Comparison of ENCODE assay signal across 7 mouse cellular contexts in genomic region chr7:141476226-141476980, GRCm38 (mm10). TPM values are rescaled to one million over a fixed set of nuclear protein-coding genes. Genes with fewer than 3 reads are reported as not detected.
A peak's percentile ranks its signal among the peaks of the same experiment; 100 is the strongest.
DNase-seq lines count a peak whose midpoint lies in the region; ATAC-seq and TF ChIP-seq lines count a peak whose summit lies in the region.

No protein-coding gene starts in this region.

- peaks cover 54% of the 10 kb centered on the region for H3K36me3 ChIP-seq in G1E (replicated peaks)
- peaks cover 14% of the 10 kb centered on the region for H3K36me3 ChIP-seq in embryonic facial prominence, embryonic 12.5 days
- peaks cover 15% of the 10 kb centered on the region for H3K36me3 ChIP-seq in heart, embryonic 13.5 days
- H3K36me3 ChIP-seq in kidney, postnatal 0 days (ENCODE audit: insufficient read depth, low read length) = peaks cover 5% of the 10 kb centered on the region; the same call in 1 of the 2 replicates

- H3K4me3 ChIP-seq in G1E (ENCODE audit: low read depth, low read length) = peak overlapping the region; percentile 84
- H3K4me3 ChIP-seq in embryonic facial prominence, embryonic 12.5 days = peak overlapping the region; percentile 80
- peak overlapping the region; percentile 88 for H3K4me3 ChIP-seq in heart, embryonic 13.5 days
- H3K4me3 ChIP-seq in kidney, postnatal 0 days (replicated peaks; ENCODE audit: low read depth, low read length) = peak overlapping the region; percentile 77

- peak; percentile 66 for ATAC-seq in G1E (ENCODE audit: extremely low read depth, insufficient number of reproducible peaks, low FRiP score, poor library complexity, severe bottlenecking)
- peak; percentile 36 for ATAC-seq in embryonic facial prominence, embryonic 12.5 days (ENCODE audit: insufficient number of reproducible peaks, insufficient read depth, low FRiP score, low TSS enrichment)
- ATAC-seq in heart, embryonic 13.5 days (ENCODE audit: extremely low read depth, insufficient number of reproducible peaks, low FRiP score, low TSS enrichment) = peak; percentile 47
- peak; percentile 76 for ATAC-seq in kidney, postnatal 0 days (replicated peaks; ENCODE audit: low FRiP score, low read depth)

- TF ChIP-seq CTCF in G1E (IDR thresholded peaks at IDR 0.05; ENCODE audit: low read depth, low read length) = no peak
- TF ChIP-seq CTCF in kidney, postnatal 0 days (IDR thresholded peaks at IDR 0.05; ENCODE audit: low read depth) = peak; percentile 59

- H3K27ac ChIP-seq in embryonic facial prominence, embryonic 12.5 days = peak overlapping the region; percentile 85
- peak overlapping the region; percentile 98 for H3K27ac ChIP-seq in heart, embryonic 13.5 days (replicated peaks)
- peak overlapping the region; percentile 96 for H3K27ac ChIP-seq in kidney, postnatal 0 days

- peak; percentile 41 for DNase-seq in CD4-positive helper T cell, adult 2 months (ENCODE audit: low read depth, low spot score)
- peak; percentile 66 for DNase-seq in G1E (ENCODE audit: low spot score)
- DNase-seq in kidney, postnatal 0 days (ENCODE audit: low spot score) = peak; percentile 92
- DNase-seq in lung, postnatal 4 days = peak; percentile 91 to 93
- peak; percentile 47 to 67 for DNase-seq in spleen, postnatal 10 days (ENCODE audit: low spot score in 2 of 2)

- H3K4me2 ChIP-seq in embryonic facial prominence, embryonic 12.5 days (replicated peaks) = peak overlapping the region; percentile 81
- peak overlapping the region; percentile 95 for H3K4me2 ChIP-seq in heart, embryonic 13.5 days
- peak overlapping the region; percentile 97 for H3K4me2 ChIP-seq in kidney, postnatal 0 days (ENCODE audit: low read length)

- H3K27me3 ChIP-seq in G1E (ENCODE audit: insufficient read depth, low read length) = no peaks in the 10 kb centered on the region
- peaks cover 5% of the 10 kb centered on the region; the same call in 1 of the 2 replicates for H3K27me3 ChIP-seq in embryonic facial prominence, embryonic 12.5 days
- H3K27me3 ChIP-seq in heart, embryonic 13.5 days (replicated peaks) = no peaks in the 10 kb centered on the region
- no peaks in the 10 kb centered on the region for H3K27me3 ChIP-seq in kidney, postnatal 0 days (ENCODE audit: insufficient read depth, low read length)

- H3K9ac ChIP-seq in embryonic facial prominence, embryonic 12.5 days = peak overlapping the region; percentile 73
- peak overlapping the region; percentile 91 for H3K9ac ChIP-seq in heart, embryonic 13.5 days
- H3K9ac ChIP-seq in kidney, postnatal 0 days (ENCODE audit: low read depth, low read length) = peak overlapping the region; percentile 88

- 2% methylated on average over 17 of the region's 17 CpGs for WGBS in embryonic facial prominence, embryonic 12.5 days
- 2% methylated on average over 17 of the region's 17 CpGs for WGBS in heart, embryonic 13.5 days
- WGBS in kidney, postnatal 0 days = 0% methylated on average over 17 of the region's 17 CpGs

- peaks cover 69% of the 10 kb centered on the region for H3K4me1 ChIP-seq in G1E (ENCODE audit: insufficient read depth, low read depth, low read length)
- H3K4me1 ChIP-seq in embryonic facial prominence, embryonic 12.5 days = peaks cover 51% of the 10 kb centered on the region
- peaks cover 60% of the 10 kb centered on the region for H3K4me1 ChIP-seq in heart, embryonic 13.5 days
- H3K4me1 ChIP-seq in kidney, postnatal 0 days (replicated peaks; ENCODE audit: insufficient read depth, low read length) = peaks cover 25% of the 10 kb centered on the region

- no peaks in the 10 kb centered on the region for H3K9me3 ChIP-seq in G1E (replicated peaks)
- no peaks in the 10 kb centered on the region for H3K9me3 ChIP-seq in embryonic facial prominence, embryonic 12.5 days
- no peaks in the 10 kb centered on the region for H3K9me3 ChIP-seq in heart, embryonic 13.5 days
- H3K9me3 ChIP-seq in kidney, postnatal 0 days (replicated peaks; ENCODE audit: low read length) = no peaks in the 10 kb centered on the region

RNA-seq across cellular contexts. Expression of gene Tspan4, which starts 1.4 kb away (rescaled TPM):
- total RNA-seq in G1E (2014; fragmentation: Nextera tagmentation) (13.5 and 14.6 TPM in 2 replicates), G1E (2017) (28.7 and 35.3 TPM in 2 replicates)
- 15.3 and 16.2 TPM in 2 replicates for polyA plus RNA-seq in G1E (2012)
- polyA plus RNA-seq in embryonic facial prominence, embryonic 12.5 days (2016; fragmentation: Nextera tagmentation; extraction: Ambion mirVana) = 36.8 and 43.3 TPM in 2 replicates
- polyA plus RNA-seq in heart, embryonic 13.5 days (2015; fragmentation: Nextera tagmentation; extraction: Ambion mirVana) = 64.5 and 68.8 TPM in 2 replicates
- 109 and 115 TPM in 2 replicates for polyA plus RNA-seq in kidney, postnatal 0 days (2015; fragmentation: Nextera tagmentation; extraction: Ambion mirVana)

RNA-seq across cellular contexts. Expression of gene Polr2l, which starts 1.5 kb away (rescaled TPM):
- 13.0 and 18.7 TPM in 2 replicates for total RNA-seq in G1E (2014; fragmentation: Nextera tagmentation)
- 61.0 and 66.9 TPM in 2 replicates for total RNA-seq in G1E (2017)
- 58.3 and 69.4 TPM in 2 replicates for polyA plus RNA-seq in G1E (2012)
- 66.2 and 68.9 TPM in 2 replicates for polyA plus RNA-seq in embryonic facial prominence, embryonic 12.5 days (2016; fragmentation: Nextera tagmentation; extraction: Ambion mirVana)
- polyA plus RNA-seq in heart, embryonic 13.5 days (2015; fragmentation: Nextera tagmentation; extraction: Ambion mirVana) = 67.3 and 76.3 TPM in 2 replicates
- 68.5 and 72.2 TPM in 2 replicates for polyA plus RNA-seq in kidney, postnatal 0 days (2015; fragmentation: Nextera tagmentation; extraction: Ambion mirVana)

RNA-seq across cellular contexts. Expression of gene Cd151, which starts 9.2 kb away (rescaled TPM):
- total RNA-seq in G1E (2014; fragmentation: Nextera tagmentation) (6.4 and 13.8 TPM in 2 replicates), G1E (2017) (18.1 and 24.3 TPM in 2 replicates)
- 8.0 and 13.3 TPM in 2 replicates for polyA plus RNA-seq in G1E (2012)
- polyA plus RNA-seq in embryonic facial prominence, embryonic 12.5 days (2016; fragmentation: Nextera tagmentation; extraction: Ambion mirVana) = 17.0 and 19.6 TPM in 2 replicates
- polyA plus RNA-seq in heart, embryonic 13.5 days (2015; fragmentation: Nextera tagmentation; extraction: Ambion mirVana) = 28.5 and 31.4 TPM in 2 replicates
- 36.1 and 37.2 TPM in 2 replicates for polyA plus RNA-seq in kidney, postnatal 0 days (2015; fragmentation: Nextera tagmentation; extraction: Ambion mirVana)

RNA-seq across cellular contexts. Expression of gene Cracr2b, which starts 15.5 kb away (rescaled TPM):
- total RNA-seq in G1E (2014; fragmentation: Nextera tagmentation) (not detected in 2 replicates), G1E (2017) (0.44 TPM in 1 of 2 replicates, not detected in the other)
- not detected in 2 replicates for polyA plus RNA-seq in G1E (2012)
- polyA plus RNA-seq in embryonic facial prominence, embryonic 12.5 days (2016; fragmentation: Nextera tagmentation; extraction: Ambion mirVana) = 12.8 and 13.3 TPM in 2 replicates
- polyA plus RNA-seq in heart, embryonic 13.5 days (2015; fragmentation: Nextera tagmentation; extraction: Ambion mirVana) = 20.2 and 23.0 TPM in 2 replicates
- polyA plus RNA-seq in kidney, postnatal 0 days (2015; fragmentation: Nextera tagmentation; extraction: Ambion mirVana) = 16.1 and 20.5 TPM in 2 replicates

RNA-seq across cellular contexts. Expression of gene Pnpla2, which starts 21.4 kb away (rescaled TPM):
- total RNA-seq in G1E (2014; fragmentation: Nextera tagmentation) (23.6 and 26.7 TPM in 2 replicates), G1E (2017) (7.1 and 9.9 TPM in 2 replicates)
- 49.9 and 50.5 TPM in 2 replicates for polyA plus RNA-seq in G1E (2012)
- polyA plus RNA-seq in embryonic facial prominence, embryonic 12.5 days (2016; fragmentation: Nextera tagmentation; extraction: Ambion mirVana) = 13.9 and 14.6 TPM in 2 replicates
- 42.6 and 45.7 TPM in 2 replicates for polyA plus RNA-seq in heart, embryonic 13.5 days (2015; fragmentation: Nextera tagmentation; extraction: Ambion mirVana)
- polyA plus RNA-seq in kidney, postnatal 0 days (2015; fragmentation: Nextera tagmentation; extraction: Ambion mirVana) = 68.0 and 72.9 TPM in 2 replicates

Comparison
In these comparisons a context has a peak if more than half of its experiments do, and no peak if none do; other contexts are left out.
1. Peak in every context shown above with its lines: DNase-seq, ATAC-seq, H3K4me3 ChIP-seq and H3K27ac ChIP-seq.
2. DNase-seq: peak in every context shown above with its lines; median percentile 92 in kidney, postnatal 0 days; 92 in lung, postnatal 4 days; 66 in G1E; 57 in spleen, postnatal 10 days; 41 in CD4-positive helper T cell, adult 2 months.